Mouse (Mus musculus) heart, embryonic 11.5 days (tissue): ENCODE measurements around the gene Egfem1. TPM values are rescaled to one million over a fixed set of nuclear protein-coding genes. Genes with fewer than 3 reads are reported as not detected.

Experiments used
- ATAC-seq: fragments of 200-750 bp; cut with Nextera tagmentation; replicated peaks from 2 replicates; pipeline ENCODE4 v1.8.0; 2017; ENCODE audit warnings: moderate library complexity; ENCODE audit not compliant: insufficient number of reproducible peaks, low FRiP score, low TSS enrichment
- H3K27ac ChIP-seq: fragments of 300-500 bp; sonication (generic); 2 replicates; pipeline ENCODE4 v1.5.1; 2014; ENCODE audit warnings: mild to moderate bottlenecking, low read depth, low read length
- H3K27me3 ChIP-seq: fragments of 300-500 bp; sonication (generic); 2 replicates; pipeline ENCODE4 v1.6.1; 2014; ENCODE audit warnings: mild to moderate bottlenecking, low read length, mixed read lengths; ENCODE audit not compliant: control insufficient read depth, insufficient read depth
- H3K36me3 ChIP-seq: fragments of 300-500 bp; sonication (generic); 2 replicates; pipeline ENCODE4 v1.6.1; 2014; ENCODE audit warnings: mild to moderate bottlenecking, low read length, moderate library complexity, mixed read lengths; ENCODE audit not compliant: control insufficient read depth, insufficient read depth
- H3K4me1 ChIP-seq: fragments of 300-500 bp; sonication (generic); 2 replicates; pipeline ENCODE4 v1.6.1; 2014; ENCODE audit warnings: low read length; ENCODE audit not compliant: control insufficient read depth, insufficient read depth
- H3K4me2 ChIP-seq: fragments of 300-500 bp; sonication (generic); 2 replicates; pipeline ENCODE4 v1.6.1; 2014; ENCODE audit warnings: mild to moderate bottlenecking, moderate library complexity
- H3K4me3 ChIP-seq: fragments of 300-500 bp; sonication (generic); 2 replicates; pipeline ENCODE4 v1.5.1; 2014; ENCODE audit warnings: low read depth, low read length
- H3K9ac ChIP-seq: fragments of 300-500 bp; sonication (generic); 2 replicates; pipeline ENCODE4 v1.6.1; 2014; ENCODE audit warnings: mild to moderate bottlenecking, low read depth, low read length, moderate library complexity
- H3K9me3 ChIP-seq: fragments of 300-500 bp; sonication (generic); replicated peaks from 2 replicates; pipeline ENCODE4 v1.6.1; 2016; ENCODE audit warnings: low read length; ENCODE audit not compliant: control insufficient read depth
- WGBS: fragments of 180-500 bp; shearing (Covaris S2); extraction: QIAGEN DNeasy Blood & Tissue Kit; methylation state at CpG from one replicate; pipeline ENCODE4 v1.1.7; 2014; ENCODE audit not compliant: insufficient replicate concordance; 5-methylcytosine and 5-hydroxymethylcytosine counted together
- polyA plus RNA-seq: library from polyadenylated mRNA; unstranded; fragments of >200 nt; fragmentation: Nextera tagmentation; extraction: Ambion mirVana; gene quantifications from 2 replicates; pipeline ENCODE4 v1.2.1, GENCODE M21; 2014

The Egfem1 gene
- polyA plus RNA-seq, 1 experiment from 2014 or later = 0.11 TPM

DNA sequence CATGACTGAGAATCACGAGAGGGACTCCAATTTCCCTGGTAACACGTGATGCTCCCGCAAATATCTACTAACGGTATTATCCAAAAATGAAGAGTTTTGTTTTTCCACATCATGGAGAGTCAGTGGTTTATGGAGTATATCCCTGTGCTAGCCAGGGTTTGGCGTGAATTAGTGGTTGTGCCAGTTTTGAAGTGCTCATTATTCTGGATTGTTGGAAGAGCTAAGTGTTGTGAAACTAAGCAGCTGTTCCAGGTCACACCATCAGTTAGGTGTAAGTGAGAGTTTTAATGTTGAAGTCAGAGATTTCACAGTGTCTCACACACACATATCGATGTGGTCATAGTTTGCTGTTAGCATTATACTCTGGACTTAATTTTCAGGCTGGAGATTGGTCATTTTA is 120.7 kb downstream of the Egfem1 start:
- Histone ChIP-seq H3K9me3 (no peaks in the 10 kb centered on the region), H3K36me3 (no peaks in the 10 kb centered on the region), H3K27ac (no peak overlapping the region), H3K4me1 (no peaks in the 10 kb centered on the region), H3K4me2 (no peak overlapping the region), H3K4me3 (no peak overlapping the region), H3K27me3 (no peaks in the 10 kb centered on the region), H3K9ac (no peak overlapping the region)
- WGBS = 84% methylated on average over 6 of the region's 6 CpGs
- no peak for ATAC-seq

DNA sequence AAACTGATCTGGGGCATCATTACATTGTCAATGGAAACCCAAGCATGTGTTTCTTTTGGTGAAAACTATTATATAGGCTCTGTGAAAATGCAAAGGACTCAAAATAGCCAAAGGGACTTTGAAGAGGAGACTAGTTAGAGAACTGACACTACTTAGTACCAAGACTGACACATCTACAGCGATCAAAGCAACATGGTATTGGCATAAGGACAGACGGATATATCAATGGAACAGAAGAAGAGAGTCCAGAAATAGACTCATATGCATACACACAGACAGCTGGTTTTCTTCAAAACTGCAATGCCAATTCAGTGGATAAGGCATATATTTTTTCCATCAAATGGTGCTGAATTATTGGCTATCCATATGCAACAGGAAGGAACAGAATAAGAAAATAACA is 140.6 kb downstream of the Egfem1 start:
- no peak overlapping the region for H3K4me3 ChIP-seq
- no peak overlapping the region for H3K4me2 ChIP-seq
- no peaks in the 10 kb centered on the region for H3K36me3 ChIP-seq
- no peaks in the 10 kb centered on the region for H3K9me3 ChIP-seq
- H3K27me3 ChIP-seq = no peaks in the 10 kb centered on the region
- no peak overlapping the region for H3K9ac ChIP-seq
- 71% methylated on average over 2 of the region's 2 CpGs for WGBS
- H3K27ac ChIP-seq = no peak overlapping the region
- ATAC-seq = no peak
- H3K4me1 ChIP-seq = no peaks in the 10 kb centered on the region

DNA sequence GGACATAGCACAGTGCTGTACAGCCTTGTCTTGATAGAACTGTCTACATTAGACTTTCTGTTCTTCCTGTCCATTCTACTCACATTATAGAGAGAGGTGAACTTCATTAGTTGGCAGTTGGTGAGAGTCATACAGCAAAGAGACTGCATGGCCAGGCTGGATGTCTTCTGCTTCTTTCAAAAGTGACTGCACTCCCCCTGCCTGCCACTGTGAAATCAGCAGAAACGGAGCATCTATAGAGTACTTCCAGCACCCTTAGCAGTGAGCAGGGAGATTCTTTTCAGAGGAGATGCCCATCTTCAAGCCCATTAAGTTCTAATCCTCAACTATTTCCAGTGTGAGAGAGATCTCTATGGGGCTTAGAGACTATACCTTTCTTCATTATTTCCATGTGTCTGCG is 147.9 kb downstream of the Egfem1 start:
- ATAC-seq = no peak
- H3K36me3 ChIP-seq = no peaks in the 10 kb centered on the region
- WGBS = 48% methylated on average over 2 of the region's 2 CpGs
- H3K27ac ChIP-seq = no peak overlapping the region
- H3K27me3 ChIP-seq = no peaks in the 10 kb centered on the region
- H3K4me1 ChIP-seq = no peaks in the 10 kb centered on the region
- no peak overlapping the region for H3K4me2 ChIP-seq
- H3K9me3 ChIP-seq = no peaks in the 10 kb centered on the region
- no peak overlapping the region for H3K4me3 ChIP-seq
- no peak overlapping the region for H3K9ac ChIP-seq

DNA sequence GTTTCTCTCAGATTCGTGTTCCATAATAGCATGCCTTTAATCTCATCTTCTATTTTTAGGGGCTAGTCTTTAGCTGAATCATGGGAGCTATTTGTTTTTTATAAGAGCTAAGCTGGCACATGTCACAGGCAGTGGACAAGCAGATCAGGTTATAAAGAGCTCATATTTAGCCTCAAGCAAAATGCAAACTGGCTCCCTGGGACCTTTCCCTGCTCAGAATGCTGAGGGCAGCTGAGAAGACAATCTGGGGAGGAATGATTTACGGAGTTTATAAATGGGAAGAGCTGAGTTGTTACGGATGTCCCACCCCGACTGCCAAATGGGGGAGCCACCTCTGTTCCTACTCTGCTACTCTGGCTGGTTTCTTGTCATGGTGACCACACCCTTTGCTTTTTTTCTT is 153.7 kb downstream of the Egfem1 start:
- H3K9me3 ChIP-seq = no peaks in the 10 kb centered on the region
- ATAC-seq = no peak
- no peak overlapping the region for H3K9ac ChIP-seq
- no peaks in the 10 kb centered on the region for H3K4me1 ChIP-seq
- no peaks in the 10 kb centered on the region for H3K27me3 ChIP-seq
- H3K36me3 ChIP-seq = no peaks in the 10 kb centered on the region
- WGBS = 64% methylated on average over 4 of the region's 4 CpGs
- no peak overlapping the region for H3K27ac ChIP-seq
- H3K4me3 ChIP-seq = no peak overlapping the region
- H3K4me2 ChIP-seq = no peak overlapping the region

DNA sequence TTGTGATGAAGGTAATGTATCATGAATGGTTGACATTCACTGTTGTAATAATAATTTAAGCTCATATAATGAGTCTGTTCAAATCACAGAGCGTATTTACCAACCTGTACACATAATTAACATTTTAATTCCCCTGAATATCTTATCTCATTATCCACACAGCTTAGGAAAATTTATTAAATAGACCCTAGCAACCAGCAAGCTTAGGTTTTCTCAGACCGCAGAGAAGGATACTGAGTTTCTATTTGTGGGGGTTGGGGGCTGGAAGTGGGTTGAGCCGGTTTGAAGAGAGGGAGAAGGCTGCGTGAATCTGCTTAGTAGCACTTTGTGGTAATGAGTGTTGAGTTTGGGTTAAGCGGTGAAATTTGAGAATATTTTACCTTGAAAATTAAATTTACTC is 154.7 kb downstream of the Egfem1 start:
- Histone ChIP-seq H3K9me3 (no peaks in the 10 kb centered on the region), H3K4me3 (no peak overlapping the region), H3K4me1 (no peaks in the 10 kb centered on the region), H3K27ac (no peak overlapping the region), H3K27me3 (no peaks in the 10 kb centered on the region), H3K36me3 (no peaks in the 10 kb centered on the region), H3K9ac (no peak overlapping the region), H3K4me2 (no peak overlapping the region)
- 80% methylated on average over 5 of the region's 5 CpGs for WGBS
- ATAC-seq = no peak

DNA sequence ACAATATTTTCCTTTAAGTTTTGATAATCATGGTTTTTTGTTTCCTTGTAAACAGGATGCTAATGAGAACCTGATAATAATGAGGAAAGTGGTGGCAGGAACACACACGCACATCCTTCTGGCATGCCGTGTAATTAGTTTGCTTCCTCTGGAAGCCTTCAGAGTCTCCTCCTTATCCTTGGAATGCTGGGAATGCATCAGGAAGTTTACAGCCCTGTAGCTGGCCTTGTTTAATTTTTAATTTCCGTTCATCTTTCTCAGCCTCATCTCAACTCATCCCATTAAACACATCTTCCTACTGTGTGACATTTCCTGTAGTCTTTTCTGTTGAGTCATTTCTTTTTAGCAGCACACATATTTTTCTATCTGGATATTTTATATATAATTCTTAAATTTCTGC is 161.8 kb downstream of the Egfem1 start:
- ATAC-seq = no peak

DNA sequence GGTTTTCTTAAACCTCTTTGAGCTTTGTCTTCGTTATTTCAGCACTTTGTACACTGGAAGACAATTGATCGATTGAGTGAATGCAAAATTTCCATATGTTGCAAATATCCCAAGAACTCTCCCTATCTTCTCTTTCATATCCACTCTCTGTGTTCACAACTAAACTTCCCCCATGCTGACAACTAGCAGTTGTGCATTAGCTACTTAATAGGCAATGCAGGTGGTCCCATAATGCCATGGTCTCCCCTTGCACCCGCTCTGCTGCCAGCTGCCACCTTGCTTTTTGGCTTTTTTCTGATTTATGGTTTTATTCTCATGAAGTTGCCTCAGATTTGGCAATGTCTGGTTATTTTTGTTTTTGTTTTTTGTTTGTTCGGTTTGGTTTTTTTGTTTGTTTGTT is 209.8 kb downstream of the Egfem1 start:
- H3K9me3 ChIP-seq = no peaks in the 10 kb centered on the region
- 80% methylated on average over 4 of the region's 4 CpGs for WGBS
- no peaks in the 10 kb centered on the region for H3K36me3 ChIP-seq
- H3K27me3 ChIP-seq = no peaks in the 10 kb centered on the region
- H3K4me2 ChIP-seq = no peak overlapping the region
- no peak overlapping the region for H3K9ac ChIP-seq
- H3K4me1 ChIP-seq = no peaks in the 10 kb centered on the region
- no peak for ATAC-seq
- no peak overlapping the region for H3K4me3 ChIP-seq
- no peak overlapping the region for H3K27ac ChIP-seq

More for the DNA sequence above, 161.8 kb downstream of the Egfem1 start:
- Histone ChIP-seq H3K9me3 (no peaks in the 10 kb centered on the region), H3K36me3 (no peaks in the 10 kb centered on the region), H3K27ac (no peak overlapping the region), H3K4me2 (no peak overlapping the region), H3K4me1 (no peaks in the 10 kb centered on the region), H3K27me3 (no peaks in the 10 kb centered on the region), H3K4me3 (no peak overlapping the region), H3K9ac (no peak overlapping the region)
- 18% methylated on average over 3 of the region's 3 CpGs for WGBS

DNA sequence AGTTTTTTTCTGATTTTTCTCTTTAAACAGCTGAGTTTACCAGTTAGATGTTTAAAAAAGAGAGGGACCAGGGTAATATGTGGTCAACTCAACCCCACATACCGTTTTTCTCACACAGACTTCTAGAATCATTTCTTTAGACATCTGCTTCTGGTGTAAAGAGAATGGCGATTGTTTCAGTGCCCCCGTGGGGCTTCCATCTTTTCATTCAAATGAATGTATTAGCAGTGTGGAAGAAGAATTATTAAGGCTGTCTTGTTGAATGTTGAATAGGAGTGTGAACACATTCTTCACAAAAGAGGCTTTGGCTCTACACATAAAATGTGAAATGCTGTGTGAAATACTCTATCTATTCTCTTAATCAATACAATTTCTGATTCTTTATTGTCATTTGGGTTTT is 210.4 kb downstream of the Egfem1 start:
- ATAC-seq = no peak
- WGBS = 73% methylated on average over 3 of the region's 3 CpGs
- no peak overlapping the region for H3K9ac ChIP-seq

DNA sequence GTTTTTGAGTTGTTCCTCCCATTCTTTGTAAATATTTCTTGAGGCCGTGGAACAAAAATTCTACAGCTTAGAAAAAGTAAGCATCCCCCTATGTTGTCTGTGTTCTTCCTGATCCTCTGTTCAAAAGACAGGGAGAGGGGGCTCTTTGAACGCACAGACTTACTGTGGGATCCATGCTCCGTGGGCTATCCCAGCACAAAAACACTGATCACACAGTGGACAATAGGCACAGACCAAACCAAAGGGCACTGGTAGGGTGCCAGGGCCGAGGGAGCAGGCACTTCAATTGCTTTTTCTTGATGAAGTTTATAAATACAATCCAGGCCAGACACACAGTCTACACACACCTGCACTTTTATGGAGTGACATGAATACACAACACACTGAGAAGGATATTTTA is 211.4 kb downstream of the Egfem1 start:
- no peak overlapping the region for H3K27ac ChIP-seq
- H3K9me3 ChIP-seq = no peaks in the 10 kb centered on the region
- no peak overlapping the region for H3K4me3 ChIP-seq
- H3K9ac ChIP-seq = no peak overlapping the region
- no peak for ATAC-seq
- WGBS = 79% methylated on average over 4 of the region's 4 CpGs
- H3K36me3 ChIP-seq = no peaks in the 10 kb centered on the region
- H3K4me1 ChIP-seq = no peaks in the 10 kb centered on the region
- no peaks in the 10 kb centered on the region for H3K27me3 ChIP-seq
- no peak overlapping the region for H3K4me2 ChIP-seq

More for the DNA sequence above, 210.4 kb downstream of the Egfem1 start:
- H3K4me3 ChIP-seq = no peak overlapping the region
- no peaks in the 10 kb centered on the region for H3K36me3 ChIP-seq
- no peak overlapping the region for H3K4me2 ChIP-seq
- no peaks in the 10 kb centered on the region for H3K9me3 ChIP-seq
- H3K4me1 ChIP-seq = no peaks in the 10 kb centered on the region
- H3K27me3 ChIP-seq = no peaks in the 10 kb centered on the region
- H3K27ac ChIP-seq = no peak overlapping the region
